Mouse (Mus musculus) ovary, postnatal 10 days (tissue): ENCODE measurements at regions not wholly inside any gene's neighbourhood (a gene's known extent, or its start where the extent isn't known, plus 50 kb on each side); places are given as distances from the start of the nearest gene placed in this dataset.

ENCODE experiments used
- DNase-seq: peaks from one replicate; pipeline ENCODE4 v3.0.0; 2022; ENCODE audit warnings: low spot score

- no peak for DNase-seq
Measured at GRCm38 (mm10) chr16:78156138-78156875, 145.0 kb upstream of the Cxadr start.

- no peak for DNase-seq
Measured at GRCm38 (mm10) chr16:78153899-78154605, 147.2 kb upstream of the Cxadr start.

- DNase-seq = no peak
Measured at GRCm38 (mm10) chr16:78144146-78144545, 157.1 kb upstream of the Cxadr start.

GRCm38 (mm10) chr16:78135501-78135900 lies 165.8 kb upstream of the Cxadr start:
- no peak for DNase-seq

GRCm38 (mm10) chr16:78134531-78134930 lies 166.8 kb upstream of the Cxadr start:
- no peak for DNase-seq

- no peak for DNase-seq
Measured at GRCm38 (mm10) chr16:78121668-78122067, 179.6 kb upstream of the Cxadr start.

GRCm38 (mm10) chr16:78120346-78120899 lies 180.9 kb upstream of the Cxadr start:
- no peak for DNase-seq

GRCm38 (mm10) chr16:78104246-78104645 lies 197.0 kb upstream of the Cxadr start:
- DNase-seq = no peak

- peak; percentile 5 for DNase-seq
Measured at GRCm38 (mm10) chr16:78101415-78102326, 199.6 kb upstream of the Cxadr start.

- DNase-seq = no peak
Measured at GRCm38 (mm10) chr16:78099842-78100241, 201.4 kb upstream of the Cxadr start.

- no peak for DNase-seq
Measured at GRCm38 (mm10) chr16:78099114-78099513, 202.2 kb upstream of the Cxadr start.

GRCm38 (mm10) chr16:78098555-78098954 lies 202.7 kb upstream of the Cxadr start:
- DNase-seq = no peak

- DNase-seq = no peak
Measured at GRCm38 (mm10) chr16:78096571-78096970, 204.7 kb upstream of the Cxadr start.

- DNase-seq = no peak
Measured at GRCm38 (mm10) chr16:78090155-78090554, 211.1 kb upstream of the Cxadr start.

GRCm38 (mm10) chr16:78067532-78068118 lies 233.7 kb upstream of the Cxadr start:
- no peak for DNase-seq

- DNase-seq = no peak
Measured at GRCm38 (mm10) chr16:78060516-78060915, 240.8 kb upstream of the Cxadr start.

- no peak for DNase-seq
Measured at GRCm38 (mm10) chr16:78057549-78057948, 243.7 kb upstream of the Cxadr start.

- no peak for DNase-seq
Measured at GRCm38 (mm10) chr16:78052133-78052532, 249.2 kb upstream of the Cxadr start.

GRCm38 (mm10) chr16:78040149-78040920 lies 261.0 kb upstream of the Cxadr start:
- no peak for DNase-seq

GRCm38 (mm10) chr16:78019605-78020285 lies 281.5 kb upstream of the Cxadr start:
- no peak for DNase-seq
